Mouse (Mus musculus) limb, embryonic 14.5 days (tissue): ENCODE results near the gene Ret. TPM values are rescaled to one million over a fixed set of nuclear protein-coding genes. Genes with fewer than 3 reads are reported as not detected.

Experiments
- ATAC-seq: fragments of 200-750 bp; cut with Nextera tagmentation; 2 replicates; pipeline ENCODE4 v1.8.0; 2017; ENCODE audit warnings: low read depth, moderate number of reproducible peaks, moderate TSS enrichment; ENCODE audit not compliant: low FRiP score
- DNase-seq: peaks from one replicate; pipeline ENCODE4 v3.0.0-alpha.2; 2015; ENCODE audit warnings: low spot score
- H3K27ac ChIP-seq: fragments of 300-500 bp; sonication (generic); replicated peaks from 2 replicates; pipeline ENCODE4 v1.5.1; 2014; ENCODE audit warnings: low read depth, mild to moderate bottlenecking, low read length, moderate library complexity, mixed read lengths
- H3K27me3 ChIP-seq: fragments of 300-500 bp; sonication (generic); 2 replicates; pipeline ENCODE4 v1.6.1; 2014; ENCODE audit warnings: low read length, mixed read lengths; ENCODE audit not compliant: control insufficient read depth, insufficient read depth
- H3K36me3 ChIP-seq: fragments of 300-500 bp; sonication (generic); 2 replicates; pipeline ENCODE4 v1.6.1; 2014; ENCODE audit warnings: mild to moderate bottlenecking, low read length, moderate library complexity, mixed read lengths; ENCODE audit not compliant: control insufficient read depth, insufficient read depth
- H3K4me1 ChIP-seq: fragments of 300-500 bp; sonication (generic); 2 replicates; pipeline ENCODE4 v1.6.1; 2014; ENCODE audit warnings: antibody characterized with exemption, low read length, mixed read lengths; ENCODE audit not compliant: control insufficient read depth, insufficient read depth
- H3K4me2 ChIP-seq: fragments of 300-500 bp; sonication (generic); replicated peaks from 2 replicates; pipeline ENCODE4 v1.6.1; 2014; ENCODE audit warnings: low read depth, mild to moderate bottlenecking, low read length, moderate library complexity; ENCODE audit not compliant: severe bottlenecking
- H3K4me3 ChIP-seq: fragments of 300-500 bp; sonication (generic); replicated peaks from 2 replicates; pipeline ENCODE4 v1.5.1; 2014; ENCODE audit warnings: low read length
- H3K9ac ChIP-seq: fragments of 300-500 bp; sonication (generic); 2 replicates; pipeline ENCODE4 v1.6.1; 2014; ENCODE audit warnings: mild to moderate bottlenecking, low read depth, low read length, moderate library complexity; ENCODE audit not compliant: severe bottlenecking
- H3K9me3 ChIP-seq: fragments of 300-500 bp; sonication (generic); 2 replicates; pipeline ENCODE4 v1.6.1; 2016; ENCODE audit warnings: low read length; ENCODE audit not compliant: control insufficient read depth
- POLR2A ChIP-seq: fragments of 200-500 bp; IDR thresholded peaks from 2 replicates; pipeline ENCODE4 v1.8.0; 2012; ENCODE audit warnings: inconsistent platforms, mild to moderate bottlenecking, moderate library complexity, borderline replicate concordance; ENCODE audit not compliant: insufficient read depth, insufficient read length; ENCODE audit errors: extremely low read depth
- WGBS: fragments of 180-500 bp; shearing (Covaris S2); extraction: QIAGEN DNeasy Blood & Tissue Kit; methylation state at CpG from one replicate; pipeline ENCODE4 v1.1.7; 2014; 5-methylcytosine and 5-hydroxymethylcytosine counted together
- polyA plus RNA-seq, 2 experiments: library from polyadenylated mRNA; depleted of rRNA in 1 of 2; stranded (reverse) in 1 of 2; unstranded in 1 of 2; fragments of >200 nt; fragmentation: Nextera tagmentation in 1 of 2; extraction: Ambion mirVana in 1 of 2; gene quantifications; 2 replicates each; pipeline versions ENCODE4 v1.2.1 to v1.2.3; 2012 to 2014

Gene Ret
- polyA plus RNA-seq, 2 experiments: 0.51 to 0.79 TPM

DNA sequence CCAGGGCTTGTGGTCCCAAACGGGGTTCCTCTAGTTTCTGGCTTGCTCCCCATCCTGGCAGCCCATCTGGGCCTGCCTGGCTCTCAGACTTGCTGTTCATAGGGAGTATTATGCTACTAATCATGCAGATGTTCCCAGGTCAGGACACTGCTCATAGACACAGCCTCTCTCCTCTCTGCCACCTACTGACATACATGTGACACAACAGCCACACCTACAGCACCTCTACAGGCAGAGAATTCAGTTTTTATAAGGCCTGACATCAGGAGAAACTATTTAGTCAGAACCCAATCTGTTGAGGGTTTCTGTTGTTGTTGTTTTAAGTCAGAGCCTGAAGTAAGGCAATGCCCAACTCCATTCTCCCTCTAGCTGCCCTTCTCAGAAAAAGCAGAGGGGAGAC lies 85.7 kb downstream of the Ret start:
- TF ChIP-seq POLR2A: no peak
- Histone ChIP-seq H3K36me3 (peaks cover 33% of the 10 kb centered on the region), H3K4me2 (no peak overlapping the region), H3K9me3 (no peaks in the 10 kb centered on the region), H3K4me1 (no peaks in the 10 kb centered on the region), H3K27me3 (no peaks in the 10 kb centered on the region), H3K9ac (no peak overlapping the region), H3K27ac (no peak overlapping the region), H3K4me3 (no peak overlapping the region)
- DNase-seq (no peak), ATAC-seq (no peak)
- 86% methylated on average over 1 of the region's 1 CpGs for WGBS

Other genes starting within 250 kb of the Ret start
- 0.15 and 0.28 TPM in 2 replicates for gene Rasgef1a, start 186.3 kb downstream of the Ret start, polyA plus RNA-seq (2012; rRNA removed)
- not detected in 2 replicates for gene Rasgef1a, start 186.3 kb downstream of the Ret start, polyA plus RNA-seq (2014; fragmentation: Nextera tagmentation; extraction: Ambion mirVana)
- gene Csgalnact2, start 58.6 kb downstream of the Ret start, polyA plus RNA-seq (2012; rRNA removed): 10.4 and 11.6 TPM in 2 replicates
- gene Csgalnact2, start 58.6 kb downstream of the Ret start, polyA plus RNA-seq (2014; fragmentation: Nextera tagmentation; extraction: Ambion mirVana): 20.3 and 20.8 TPM in 2 replicates
- gene Bms1, start 221.8 kb upstream of the Ret start, polyA plus RNA-seq (2012; rRNA removed): 14.1 and 24.4 TPM in 2 replicates
- 31.1 and 35.8 TPM in 2 replicates for gene Bms1, start 221.8 kb upstream of the Ret start, polyA plus RNA-seq (2014; fragmentation: Nextera tagmentation; extraction: Ambion mirVana)